Mouse (Mus musculus) limb, embryonic 15.5 days (tissue): ENCODE measurements around the gene Taar7b. TPM values are rescaled to one million over a fixed set of nuclear protein-coding genes. Genes with fewer than 3 reads are reported as not detected.

Experiments
- ATAC-seq: fragments of 200-750 bp; cut with Nextera tagmentation; 2 replicates; pipeline ENCODE4 v1.8.0; 2017; ENCODE audit warnings: low read depth, moderate TSS enrichment; ENCODE audit not compliant: insufficient number of reproducible peaks, low FRiP score, low TSS enrichment
- H3K27ac ChIP-seq: fragments of 300-500 bp; sonication (generic); 2 replicates; pipeline ENCODE4 v1.5.1; 2015; ENCODE audit warnings: moderate library complexity, mild to moderate bottlenecking, inconsistent platforms
- H3K27me3 ChIP-seq: fragments of 300-500 bp; sonication (generic); 2 replicates; pipeline ENCODE4 v1.6.1; 2015; ENCODE audit warnings: inconsistent platforms
- H3K36me3 ChIP-seq: fragments of 300-500 bp; sonication (generic); 2 replicates; pipeline ENCODE4 v1.6.1; 2015; ENCODE audit warnings: inconsistent platforms
- H3K4me1 ChIP-seq: fragments of 300-500 bp; sonication (generic); 2 replicates; pipeline ENCODE4 v1.6.1; 2015; ENCODE audit warnings: inconsistent platforms
- H3K4me2 ChIP-seq: fragments of 300-500 bp; sonication (generic); 2 replicates; pipeline ENCODE4 v1.6.1; 2015; ENCODE audit warnings: mild to moderate bottlenecking, inconsistent platforms
- H3K4me3 ChIP-seq: fragments of 300-500 bp; sonication (generic); 2 replicates; pipeline ENCODE4 v1.5.1; 2015; ENCODE audit warnings: mild to moderate bottlenecking, inconsistent platforms
- H3K9ac ChIP-seq: fragments of 300-500 bp; sonication (generic); 2 replicates; pipeline ENCODE4 v1.6.1; 2015; ENCODE audit warnings: inconsistent platforms
- H3K9me3 ChIP-seq: fragments of 300-500 bp; sonication (generic); 2 replicates; pipeline ENCODE4 v1.6.1; 2016; ENCODE audit warnings: inconsistent platforms
- WGBS: fragments of 180-500 bp; shearing (Covaris S2); methylation state at CpG from one replicate; pipeline ENCODE4 v1.1.7; 2015; 5-methylcytosine and 5-hydroxymethylcytosine counted together
- polyA plus RNA-seq: library from polyadenylated mRNA; unstranded; fragments of >200 nt; fragmentation: Nextera tagmentation; extraction: Ambion mirVana; gene quantifications from 2 replicates; pipeline ENCODE4 v1.2.1, GENCODE M21; 2015

The Taar7b gene
- not detected in 2 replicates for polyA plus RNA-seq

DNA sequence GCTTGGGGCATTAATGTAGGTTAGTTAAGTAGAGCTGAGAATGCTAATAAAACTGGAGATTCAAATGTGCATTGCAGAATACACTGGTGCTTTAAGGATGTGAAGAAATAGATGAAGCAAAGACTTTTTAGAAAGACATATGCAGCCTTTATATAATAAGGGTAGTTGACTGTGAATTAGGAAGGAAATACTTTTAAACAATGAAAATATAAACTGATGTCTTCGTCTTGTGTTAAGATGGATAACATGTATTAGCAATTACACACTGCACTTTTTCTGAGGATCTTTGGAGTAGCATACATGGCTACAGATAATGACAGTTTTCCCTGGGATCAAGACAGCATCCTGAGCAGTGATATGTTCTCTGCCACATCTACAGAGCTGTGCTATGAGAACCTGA, at the start of gene Taar7b:
TSS of gene Taar7b (plus strand) at position 301 of the 400 bp plus-strand sequence.
- Histone ChIP-seq H3K4me3 (no peak within 1 kb of the TSS), H3K36me3 (no peaks in the 10 kb centered on the region), H3K27me3 (no peaks in the 10 kb centered on the region), H3K4me2 (no peak within 1 kb of the TSS), H3K27ac (no peak within 1 kb of the TSS), H3K9me3 (no peaks in the 10 kb centered on the region), H3K9ac (no peak within 1 kb of the TSS), H3K4me1 (no peaks in the 10 kb centered on the region)
- ATAC-seq, result no peak
- WGBS, result 84% methylated on average over 1 of the region's 1 CpGs

DNA sequence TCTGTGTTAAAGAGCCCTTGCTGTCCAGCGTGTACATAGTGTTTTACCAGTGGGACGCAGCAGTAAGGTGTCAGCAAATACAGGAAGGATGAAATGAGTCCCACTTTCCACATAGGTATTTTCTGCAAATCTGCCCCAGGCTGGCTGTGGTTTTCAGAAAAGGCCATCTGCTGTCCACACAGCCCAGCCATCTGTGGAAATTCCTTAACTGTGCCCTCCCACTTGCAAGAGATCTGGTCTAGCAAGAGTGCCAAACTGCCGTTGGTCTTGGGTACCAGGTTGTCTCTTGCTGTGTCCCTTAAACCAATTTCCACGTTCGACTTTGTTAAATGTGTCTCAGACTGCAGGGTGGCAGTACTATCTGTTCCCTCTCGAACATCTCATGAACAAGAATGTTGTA, 48.0 kb upstream of the Taar7b start:
- Histone ChIP-seq H3K9ac (no peak overlapping the region), H3K4me3 (no peak overlapping the region), H3K4me1 (no peaks in the 10 kb centered on the region), H3K27ac (no peak overlapping the region), H3K27me3 (no peaks in the 10 kb centered on the region), H3K9me3 (no peaks in the 10 kb centered on the region), H3K4me2 (no peak overlapping the region), H3K36me3 (no peaks in the 10 kb centered on the region)
- 74% methylated on average over 6 of the region's 6 CpGs for WGBS
- no peak for ATAC-seq

DNA sequence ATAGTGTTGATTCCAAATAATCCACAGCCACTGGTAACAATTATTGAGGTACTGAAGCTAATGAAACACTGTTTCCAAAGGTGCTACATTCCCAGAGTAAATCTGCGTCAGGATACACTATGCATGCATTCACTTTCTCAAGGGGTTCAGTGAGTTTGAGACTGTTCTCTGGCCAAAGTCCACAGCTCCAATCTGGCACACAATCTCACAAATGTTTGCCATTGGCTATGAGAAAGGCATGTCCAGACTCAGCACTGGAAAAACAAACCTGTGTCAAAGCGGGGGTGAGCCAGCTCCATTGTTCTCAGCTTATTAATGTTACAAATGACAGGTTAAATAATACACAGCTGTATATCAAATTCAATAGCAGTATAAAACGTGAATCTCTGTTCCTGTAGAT, 40.7 kb upstream of the Taar7b start:
- Histone ChIP-seq H3K9me3 (no peaks in the 10 kb centered on the region), H3K4me2 (no peak overlapping the region), H3K27ac (no peak overlapping the region), H3K4me3 (no peak overlapping the region), H3K36me3 (no peaks in the 10 kb centered on the region), H3K9ac (no peak overlapping the region), H3K4me1 (no peaks in the 10 kb centered on the region), H3K27me3 (no peaks in the 10 kb centered on the region)
- no peak for ATAC-seq
- WGBS, result 44% methylated on average over 3 of the region's 3 CpGs

DNA sequence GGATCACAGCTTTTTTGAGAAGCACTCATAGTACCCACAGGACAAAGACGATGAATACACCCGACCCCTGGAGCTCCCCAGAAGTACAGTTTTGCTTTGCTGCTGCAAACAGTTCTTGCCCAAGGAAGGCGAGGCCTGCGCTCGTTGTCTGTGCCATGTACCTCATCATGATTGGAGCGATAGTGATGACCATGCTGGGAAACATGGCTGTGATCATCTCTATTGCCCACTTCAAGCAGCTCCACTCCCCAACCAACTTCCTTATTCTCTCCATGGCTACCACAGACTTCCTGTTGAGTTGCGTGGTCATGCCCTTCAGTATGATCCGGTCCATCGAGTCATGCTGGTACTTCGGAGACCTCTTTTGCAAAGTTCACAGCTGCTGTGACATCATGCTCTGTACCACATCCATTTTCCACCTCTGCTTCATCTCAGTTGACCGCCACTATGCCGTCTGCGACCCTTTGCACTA, 39.3 kb upstream of the Taar7b start, which contains the start of gene Taar4:
TSS of gene Taar4 (plus strand) at position 51 of the 472 bp plus-strand sequence.
- ATAC-seq, result no peak
- no peaks in the 10 kb centered on the region for H3K4me1 ChIP-seq
- H3K9ac ChIP-seq, result no peak within 1 kb of the TSS
- no peak within 1 kb of the TSS for H3K27ac ChIP-seq
- H3K27me3 ChIP-seq, result no peaks in the 10 kb centered on the region
- H3K36me3 ChIP-seq, result no peaks in the 10 kb centered on the region
- no peak within 1 kb of the TSS for H3K4me3 ChIP-seq
- 95% methylated on average over 13 of the region's 13 CpGs for WGBS
- no peaks in the 10 kb centered on the region for H3K9me3 ChIP-seq
- no peak within 1 kb of the TSS for H3K4me2 ChIP-seq

DNA sequence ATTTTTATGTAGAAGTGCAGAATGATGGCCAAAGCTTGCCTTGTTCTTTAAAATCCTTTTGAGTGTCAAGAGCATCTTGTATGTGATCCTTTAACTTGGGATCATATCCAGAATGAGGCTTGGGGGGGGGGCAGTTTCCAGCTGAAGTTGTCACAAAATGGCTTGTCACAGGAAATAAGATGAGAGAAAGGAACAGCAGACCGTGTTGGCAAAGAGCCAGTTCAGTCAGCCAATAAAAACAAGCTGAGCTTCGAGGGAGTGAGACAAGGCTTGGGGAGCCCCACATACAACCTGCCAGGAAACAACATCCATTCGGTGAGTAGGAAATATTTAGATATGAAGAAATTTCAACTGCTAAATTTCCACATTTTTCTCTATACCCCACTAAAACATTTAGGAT, 36.3 kb upstream of the Taar7b start:
- ATAC-seq, result no peak
- Histone ChIP-seq H3K9ac (no peak overlapping the region), H3K36me3 (no peaks in the 10 kb centered on the region), H3K4me2 (no peak overlapping the region), H3K27me3 (no peaks in the 10 kb centered on the region), H3K9me3 (no peaks in the 10 kb centered on the region), H3K4me1 (no peaks in the 10 kb centered on the region), H3K4me3 (no peak overlapping the region), H3K27ac (no peak overlapping the region)
- WGBS, result 33% methylated on average over 3 of the region's 3 CpGs

DNA sequence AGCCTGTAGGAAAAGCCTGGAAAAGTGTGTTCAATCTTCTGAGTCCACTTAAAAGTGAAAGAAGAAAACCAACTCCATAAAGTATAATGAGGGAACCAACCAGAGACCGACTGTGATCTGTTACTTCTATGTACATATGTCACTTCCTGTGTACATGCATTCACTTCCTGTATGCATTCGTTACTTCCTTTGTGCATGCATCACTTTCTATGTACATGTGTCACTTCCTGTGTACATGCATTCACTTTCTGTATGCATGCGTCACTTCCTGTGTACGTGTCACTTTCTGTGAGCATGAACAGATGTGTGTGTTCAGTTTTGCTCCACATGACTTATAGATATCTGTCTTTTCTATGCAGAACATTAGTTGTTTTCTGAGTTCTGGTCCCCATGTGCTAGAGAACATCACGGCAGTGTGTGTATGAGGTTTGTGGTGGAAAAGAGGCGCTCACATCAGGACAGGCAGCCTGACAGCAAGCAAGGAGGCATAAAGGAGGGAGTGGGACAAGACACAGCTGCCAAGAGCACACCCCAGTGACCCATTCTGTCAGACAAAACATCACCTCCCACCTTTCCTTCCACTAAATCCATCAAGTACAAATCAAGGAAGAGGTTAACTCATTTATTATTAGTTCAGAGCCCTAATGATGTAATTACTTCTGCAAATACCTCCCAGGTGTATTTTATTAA, 34.7 kb upstream of the Taar7b start:
- no peak overlapping the region for H3K4me2 ChIP-seq
- no peak overlapping the region for H3K4me3 ChIP-seq
- 81% methylated on average over 6 of the region's 6 CpGs for WGBS
- no peaks in the 10 kb centered on the region for H3K36me3 ChIP-seq
- H3K9ac ChIP-seq, result no peak overlapping the region
- H3K4me1 ChIP-seq, result no peaks in the 10 kb centered on the region
- no peaks in the 10 kb centered on the region for H3K9me3 ChIP-seq
- no peaks in the 10 kb centered on the region for H3K27me3 ChIP-seq
- H3K27ac ChIP-seq, result no peak overlapping the region
- no peak for ATAC-seq

DNA sequence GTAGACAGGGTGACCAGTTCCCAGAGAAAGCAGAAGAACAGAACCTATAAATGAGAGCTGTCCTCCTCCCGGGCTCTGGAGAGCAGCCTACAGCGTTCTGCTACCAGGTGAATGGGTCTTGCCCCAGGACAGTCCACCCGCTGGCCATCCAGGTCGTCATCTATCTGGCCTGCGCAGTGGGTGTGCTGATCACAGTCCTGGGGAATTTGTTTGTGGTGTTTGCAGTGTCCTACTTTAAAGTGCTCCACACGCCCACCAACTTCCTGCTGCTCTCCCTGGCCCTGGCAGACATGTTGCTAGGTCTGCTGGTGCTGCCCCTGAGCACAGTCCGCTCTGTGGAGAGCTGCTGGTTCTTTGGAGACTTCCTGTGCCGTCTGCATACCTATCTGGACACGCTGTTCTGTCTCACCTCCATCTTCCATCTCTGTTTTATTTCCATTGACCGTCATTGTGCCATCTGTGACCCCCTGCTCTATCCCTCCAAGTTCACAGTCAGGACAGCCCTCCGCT, 29.0 kb upstream of the Taar7b start, which contains the start of gene Taar5:
TSS of gene Taar5 (plus strand) at position 51 of the 510 bp plus-strand sequence.
- Histone ChIP-seq H3K4me3 (no peak within 1 kb of the TSS), H3K27me3 (no peaks in the 10 kb centered on the region), H3K9ac (no peak within 1 kb of the TSS), H3K4me2 (no peak within 1 kb of the TSS), H3K27ac (no peak within 1 kb of the TSS), H3K9me3 (no peaks in the 10 kb centered on the region), H3K36me3 (no peaks in the 10 kb centered on the region), H3K4me1 (no peaks in the 10 kb centered on the region)
- ATAC-seq, result no peak
- WGBS, result 87% methylated on average over 11 of the region's 11 CpGs

DNA sequence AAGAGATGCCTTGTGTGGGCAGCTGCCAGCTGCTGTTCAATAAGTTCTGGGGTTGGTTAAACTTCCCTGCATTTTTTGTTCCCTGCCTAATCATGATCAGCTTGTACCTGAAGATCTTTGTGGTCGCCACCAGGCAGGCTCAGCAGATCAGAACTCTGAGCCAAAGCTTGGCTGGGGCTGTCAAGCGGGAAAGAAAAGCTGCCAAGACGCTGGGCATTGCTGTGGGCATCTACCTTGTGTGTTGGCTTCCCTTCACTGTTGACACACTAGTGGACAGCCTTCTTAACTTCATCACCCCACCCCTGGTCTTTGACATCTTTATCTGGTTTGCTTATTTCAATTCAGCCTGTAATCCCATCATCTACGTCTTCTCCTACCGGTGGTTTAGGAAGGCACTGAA, 28.5 kb upstream of the Taar7b start:
- no peaks in the 10 kb centered on the region for H3K9me3 ChIP-seq
- H3K36me3 ChIP-seq, result no peaks in the 10 kb centered on the region
- 82% methylated on average over 5 of the region's 5 CpGs for WGBS
- H3K27me3 ChIP-seq, result no peaks in the 10 kb centered on the region
- no peak overlapping the region for H3K9ac ChIP-seq
- H3K4me2 ChIP-seq, result no peak overlapping the region
- no peak overlapping the region for H3K27ac ChIP-seq
- no peaks in the 10 kb centered on the region for H3K4me1 ChIP-seq
- ATAC-seq, result no peak
- no peak overlapping the region for H3K4me3 ChIP-seq

DNA sequence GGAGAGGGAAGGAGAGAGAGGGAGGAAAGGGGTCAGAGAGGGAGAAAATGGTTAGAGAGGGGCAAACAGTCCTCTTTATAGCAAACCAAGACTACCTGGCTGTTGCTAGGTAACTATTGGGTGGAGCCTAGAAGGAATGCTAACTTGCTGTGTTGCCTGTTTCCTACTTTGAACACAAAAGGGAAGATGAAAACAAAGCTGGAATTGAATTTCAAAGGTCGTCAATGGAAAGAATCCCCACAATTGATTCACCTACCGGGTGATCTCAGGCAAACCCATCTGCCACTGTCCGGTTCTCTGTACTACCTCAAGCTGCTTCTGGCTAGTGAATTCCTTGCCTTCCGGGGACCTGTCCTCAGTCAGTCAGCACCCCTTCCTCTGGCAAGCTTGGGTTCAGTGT, 21.8 kb upstream of the Taar7b start:
- Histone ChIP-seq H3K4me2 (no peak overlapping the region), H3K27me3 (no peaks in the 10 kb centered on the region), H3K36me3 (no peaks in the 10 kb centered on the region), H3K9me3 (no peaks in the 10 kb centered on the region), H3K4me1 (no peaks in the 10 kb centered on the region), H3K9ac (no peak overlapping the region), H3K4me3 (no peak overlapping the region), H3K27ac (no peak overlapping the region)
- no peak for ATAC-seq
- 57% methylated on average over 4 of the region's 4 CpGs for WGBS

DNA sequence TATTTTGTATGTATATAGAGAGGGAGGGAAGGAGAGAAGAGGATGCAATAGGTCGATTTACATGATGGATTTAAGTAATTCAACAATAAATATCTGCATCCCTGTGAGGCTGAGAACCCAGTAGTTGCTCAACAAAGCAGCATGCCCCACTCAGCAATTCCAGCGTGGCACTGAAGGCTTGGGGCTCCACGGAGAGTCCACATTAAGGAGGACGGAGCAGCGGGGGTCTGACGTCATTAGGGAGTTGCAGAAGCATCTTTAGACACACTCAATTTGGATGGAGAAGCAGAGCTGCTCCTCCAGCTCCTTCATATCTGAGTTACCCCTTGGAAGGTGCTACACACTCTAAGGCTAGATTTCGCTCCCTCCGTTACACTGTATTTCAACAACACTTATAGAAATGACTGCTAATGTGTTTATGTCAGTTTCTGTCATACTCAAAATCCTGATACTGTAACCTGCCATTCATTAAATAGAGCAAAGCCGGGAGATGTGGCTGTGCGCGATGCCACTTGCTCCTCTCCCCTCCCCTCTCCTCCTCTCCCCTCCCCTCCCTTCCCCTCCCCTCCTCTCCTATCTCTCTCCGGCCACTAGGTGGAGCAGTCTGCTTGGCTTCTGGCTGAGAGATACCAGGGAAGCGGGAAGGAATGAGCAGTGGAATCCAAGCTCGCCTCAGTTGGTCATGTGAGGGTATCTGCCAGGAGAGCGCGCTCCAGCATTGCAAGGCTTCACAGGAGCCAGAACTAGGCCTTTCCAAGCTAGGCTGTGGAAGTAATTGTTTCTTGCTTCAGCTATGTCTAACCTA, 20.6 kb upstream of the Taar7b start:
- H3K27ac ChIP-seq, result no peak overlapping the region
- no peak overlapping the region for H3K4me2 ChIP-seq
- no peaks in the 10 kb centered on the region for H3K36me3 ChIP-seq
- no peak overlapping the region for H3K9ac ChIP-seq
- ATAC-seq, result no peak
- 41% methylated on average over 16 of the region's 16 CpGs for WGBS
- no peaks in the 10 kb centered on the region for H3K27me3 ChIP-seq
- H3K4me3 ChIP-seq, result no peak overlapping the region
- no peaks in the 10 kb centered on the region for H3K4me1 ChIP-seq
- no peaks in the 10 kb centered on the region for H3K9me3 ChIP-seq

DNA sequence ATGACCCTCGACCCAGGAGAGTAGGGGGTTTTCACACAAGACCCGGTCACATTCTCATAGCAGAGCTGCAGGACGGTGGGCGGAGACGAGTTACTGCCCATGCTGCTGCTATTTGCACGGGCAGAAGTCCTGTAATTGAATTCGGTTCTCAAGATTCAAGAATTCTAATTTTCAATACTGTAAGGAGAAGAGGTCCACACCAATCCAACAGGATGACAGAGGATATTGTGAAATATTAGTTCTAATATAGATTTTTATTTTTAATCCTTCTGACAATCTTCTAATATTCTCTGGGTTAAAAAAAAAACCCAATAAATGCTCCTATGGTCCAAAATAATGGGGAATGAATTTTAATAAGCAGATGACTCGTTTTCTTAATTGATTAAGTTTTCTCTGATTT, 14.2 kb upstream of the Taar7b start, which contains the start of gene Taar6:
TSS of gene Taar6 (minus strand) at position 101 of the 400 bp plus-strand sequence.
- no peak within 1 kb of the TSS for H3K27ac ChIP-seq
- no peak within 1 kb of the TSS for H3K9ac ChIP-seq
- no peak within 1 kb of the TSS for H3K4me3 ChIP-seq
- H3K27me3 ChIP-seq, result no peaks in the 10 kb centered on the region
- no peaks in the 10 kb centered on the region for H3K9me3 ChIP-seq
- WGBS, result 74% methylated on average over 8 of the region's 8 CpGs
- H3K4me1 ChIP-seq, result no peaks in the 10 kb centered on the region
- no peak within 1 kb of the TSS for H3K4me2 ChIP-seq
- H3K36me3 ChIP-seq, result no peaks in the 10 kb centered on the region
- ATAC-seq, result no peak

DNA sequence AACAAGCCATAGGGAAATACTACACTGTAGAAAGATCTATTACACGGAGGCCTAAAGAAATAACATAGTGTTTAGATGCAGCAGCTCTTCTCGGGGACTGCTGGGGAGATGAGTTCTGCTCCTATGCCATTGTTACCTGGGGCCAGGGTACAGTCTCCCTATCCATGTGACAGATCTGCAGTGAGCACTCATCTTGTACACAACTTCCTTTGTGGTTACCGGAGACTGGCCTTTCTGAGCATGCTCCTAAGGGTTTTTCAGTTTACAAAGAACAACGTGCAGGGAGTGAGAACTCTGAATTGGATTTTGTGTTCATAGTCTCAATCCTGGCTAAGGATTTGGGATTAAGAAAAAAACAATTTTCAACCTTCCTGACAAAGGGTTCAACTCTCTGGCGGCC, 13.3 kb upstream of the Taar7b start:
- ATAC-seq, result no peak
- Histone ChIP-seq H3K27ac (no peak overlapping the region), H3K9me3 (no peaks in the 10 kb centered on the region), H3K27me3 (no peaks in the 10 kb centered on the region), H3K4me2 (no peak overlapping the region), H3K9ac (no peak overlapping the region), H3K36me3 (no peaks in the 10 kb centered on the region), H3K4me3 (no peak overlapping the region), H3K4me1 (no peaks in the 10 kb centered on the region)
- 76% methylated on average over 5 of the region's 5 CpGs for WGBS
